Mouse (Mus musculus) T-cell, adult 2 months (primary cell): ENCODE data around the gene Fsip1.

Experiments
- DNase-seq: peaks from one replicate; pipeline ENCODE4 v3.0.0; 2022; ENCODE audit warnings: low spot score

Fsip1 gene

DNA sequence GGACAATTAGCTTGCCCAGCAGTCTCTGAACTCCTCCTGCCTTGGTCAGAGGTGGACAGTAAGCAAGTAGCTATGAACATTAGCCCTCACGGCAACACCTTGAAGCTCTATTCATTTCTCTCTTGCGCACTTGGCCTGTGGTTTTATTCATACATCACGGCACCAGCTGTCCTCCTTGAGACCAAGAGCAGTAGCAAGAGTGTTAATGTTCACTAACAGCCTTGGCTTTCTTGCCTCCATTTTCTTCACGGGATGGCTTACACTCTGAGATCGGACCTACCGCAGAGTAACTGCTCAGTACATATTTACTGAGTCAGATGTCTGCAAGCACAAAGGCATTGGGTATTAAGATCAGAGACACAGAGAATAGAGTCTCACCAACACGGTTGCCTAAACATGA is 132.3 kb downstream of the Fsip1 start:
- DNase-seq: no peak

DNA sequence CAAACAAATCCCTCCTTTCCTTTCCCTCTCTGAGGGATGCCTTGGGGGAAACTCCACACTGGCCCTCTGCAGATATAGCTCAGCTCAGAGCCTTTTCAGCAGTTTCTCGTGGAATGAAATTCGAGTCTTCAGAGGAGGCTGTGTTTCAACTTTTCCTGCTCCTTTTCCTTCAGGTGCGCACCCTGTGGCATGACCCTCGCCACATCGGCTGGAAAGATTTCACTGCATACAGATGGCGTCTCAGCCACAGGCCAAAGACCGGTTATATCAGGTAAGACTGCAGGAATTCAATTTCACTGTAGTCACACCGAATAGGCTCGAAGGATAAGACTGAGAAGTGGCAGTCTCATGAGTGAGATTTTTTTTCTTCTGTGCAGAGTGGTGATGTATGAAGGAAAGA is 133.0 kb downstream of the Fsip1 start:
- no peak for DNase-seq

DNA sequence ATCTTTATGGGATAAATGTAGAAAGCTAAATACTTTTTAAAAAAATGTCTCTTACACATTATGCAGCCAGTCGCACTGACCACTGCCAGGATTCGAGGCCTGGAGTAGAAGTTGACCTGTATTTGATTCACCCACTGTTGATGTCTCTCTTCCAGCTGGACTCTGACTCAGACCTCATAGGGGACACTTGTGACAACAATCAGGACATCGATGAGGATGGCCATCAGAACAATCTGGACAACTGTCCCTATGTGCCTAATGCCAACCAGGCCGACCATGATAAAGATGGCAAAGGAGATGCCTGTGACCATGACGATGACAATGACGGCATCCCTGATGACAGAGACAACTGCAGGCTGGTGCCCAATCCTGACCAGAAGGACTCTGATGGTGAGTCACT is 134.5 kb downstream of the Fsip1 start:
- no peak for DNase-seq

DNA sequence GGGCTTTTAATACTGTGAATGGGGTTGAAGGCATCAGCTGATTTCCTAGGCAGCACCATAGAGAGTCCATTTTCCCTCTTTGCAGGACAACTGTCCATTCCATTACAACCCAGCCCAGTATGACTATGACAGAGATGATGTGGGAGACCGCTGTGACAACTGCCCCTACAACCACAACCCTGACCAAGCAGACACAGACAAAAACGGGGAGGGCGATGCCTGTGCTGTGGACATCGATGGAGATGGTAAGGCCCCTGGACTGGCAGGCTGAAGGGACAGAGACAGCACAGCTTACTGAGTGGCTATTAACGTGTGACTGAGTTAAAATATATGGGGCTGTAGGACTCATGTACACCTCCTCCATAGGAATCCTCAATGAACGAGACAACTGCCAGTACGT is 136.0 kb downstream of the Fsip1 start:
- DNase-seq: no peak

DNA sequence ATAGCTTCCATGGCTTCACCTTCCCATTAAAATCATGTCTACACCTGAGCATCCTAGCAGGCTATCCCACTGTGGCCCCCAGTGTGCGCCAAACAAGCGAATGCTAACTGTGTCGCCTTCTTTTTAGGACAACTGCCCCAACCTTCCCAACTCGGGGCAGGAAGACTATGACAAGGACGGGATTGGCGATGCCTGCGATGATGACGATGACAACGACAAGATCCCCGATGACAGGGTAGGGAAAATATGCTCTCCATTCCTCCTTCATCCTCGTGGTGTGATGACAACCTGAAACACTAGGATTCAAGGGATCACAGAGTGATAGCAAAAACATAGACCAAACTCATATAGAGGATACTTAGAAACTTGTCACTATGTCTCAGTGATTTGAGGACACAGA is 136.7 kb downstream of the Fsip1 start:
- DNase-seq: no peak

DNA sequence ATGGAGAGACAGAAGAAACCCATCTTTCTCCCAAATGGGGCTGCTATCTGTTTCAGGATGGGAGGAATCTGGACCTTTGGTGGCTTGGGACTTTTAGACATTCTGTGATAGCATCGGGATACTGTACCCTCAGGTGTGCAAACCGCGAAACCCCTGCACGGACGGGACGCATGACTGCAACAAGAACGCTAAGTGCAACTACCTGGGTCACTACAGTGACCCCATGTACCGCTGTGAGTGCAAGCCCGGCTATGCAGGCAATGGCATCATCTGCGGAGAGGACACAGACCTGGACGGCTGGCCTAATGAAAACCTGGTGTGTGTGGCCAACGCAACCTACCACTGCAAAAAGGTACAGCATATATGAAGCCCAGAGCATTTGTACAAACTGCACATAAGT is 137.1 kb downstream of the Fsip1 start:
- no peak for DNase-seq

DNA sequence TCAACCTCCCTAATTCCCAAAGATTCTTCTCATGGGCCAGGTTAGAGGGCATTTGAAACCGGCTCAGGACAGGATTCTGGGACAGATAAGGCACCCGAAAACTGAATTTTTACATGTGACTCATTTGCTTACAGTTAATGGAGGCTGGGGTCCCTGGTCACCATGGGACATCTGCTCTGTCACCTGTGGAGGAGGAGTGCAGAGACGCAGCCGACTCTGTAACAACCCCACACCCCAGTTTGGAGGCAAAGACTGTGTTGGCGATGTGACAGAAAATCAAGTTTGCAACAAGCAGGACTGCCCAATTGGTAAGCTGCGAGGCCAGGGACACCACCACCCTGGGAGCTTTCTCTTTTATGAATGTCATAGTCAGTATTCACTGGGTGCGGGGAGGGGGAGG is 138.3 kb downstream of the Fsip1 start:
- no peak for DNase-seq

DNA sequence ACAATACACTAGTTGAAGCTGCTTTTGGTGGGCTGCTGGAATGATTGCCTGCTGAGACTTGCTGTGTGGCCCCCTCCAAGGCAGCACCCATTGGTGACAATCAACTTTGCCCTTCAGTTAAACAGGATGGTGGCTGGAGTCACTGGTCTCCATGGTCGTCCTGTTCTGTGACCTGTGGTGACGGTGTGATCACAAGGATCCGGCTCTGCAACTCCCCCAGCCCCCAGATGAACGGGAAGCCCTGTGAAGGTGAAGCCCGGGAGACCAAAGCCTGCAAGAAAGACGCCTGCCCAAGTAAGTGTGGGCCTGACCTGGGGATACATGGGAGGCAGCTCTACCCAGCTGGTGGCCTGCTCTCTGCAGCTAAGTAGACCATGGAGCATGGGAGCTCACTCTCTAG is 138.7 kb downstream of the Fsip1 start:
- DNase-seq: no peak

DNA sequence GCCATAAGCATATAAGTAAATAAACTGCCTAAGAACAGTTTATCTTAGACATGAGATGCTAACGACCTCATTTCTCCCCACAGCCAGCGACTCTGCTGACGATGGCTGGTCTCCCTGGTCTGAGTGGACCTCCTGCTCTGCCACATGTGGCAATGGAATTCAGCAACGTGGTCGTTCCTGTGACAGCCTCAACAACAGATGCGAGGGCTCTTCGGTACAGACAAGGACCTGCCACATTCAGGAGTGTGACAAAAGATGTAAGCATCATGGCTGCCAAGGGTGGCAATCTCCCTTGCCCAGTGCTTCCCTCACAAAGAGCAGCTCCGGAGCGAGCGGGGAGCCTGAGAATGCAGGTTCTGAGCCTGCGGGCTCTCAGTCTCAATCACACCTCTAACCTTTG is 139.4 kb downstream of the Fsip1 start:
- no peak for DNase-seq

DNA sequence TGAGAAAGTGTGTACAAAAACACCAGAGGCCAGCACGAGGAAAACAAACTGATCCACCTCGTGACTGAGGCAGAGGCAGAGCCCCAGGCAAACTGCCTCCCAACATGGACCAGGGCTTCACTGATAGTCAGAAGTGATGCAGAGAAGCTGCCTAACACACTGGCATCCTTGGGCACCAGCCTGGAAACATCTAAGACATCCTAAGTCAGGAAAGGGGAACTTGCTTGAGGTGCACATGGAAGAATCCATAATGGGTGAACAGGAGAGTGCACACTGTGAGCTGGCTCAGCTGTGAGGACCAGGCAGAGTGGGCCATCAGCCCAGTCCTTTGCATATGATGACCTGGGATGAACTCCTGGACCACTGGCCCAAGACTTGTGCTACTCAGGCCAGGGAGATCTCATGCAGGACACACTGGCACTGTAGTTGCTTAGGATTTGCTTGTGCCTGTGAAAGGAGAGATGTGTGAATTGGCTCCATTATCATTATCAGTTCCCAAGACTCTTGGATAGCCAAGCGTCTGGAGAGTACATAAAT is 139.9 kb downstream of the Fsip1 start:
- DNase-seq: no peak

DNA sequence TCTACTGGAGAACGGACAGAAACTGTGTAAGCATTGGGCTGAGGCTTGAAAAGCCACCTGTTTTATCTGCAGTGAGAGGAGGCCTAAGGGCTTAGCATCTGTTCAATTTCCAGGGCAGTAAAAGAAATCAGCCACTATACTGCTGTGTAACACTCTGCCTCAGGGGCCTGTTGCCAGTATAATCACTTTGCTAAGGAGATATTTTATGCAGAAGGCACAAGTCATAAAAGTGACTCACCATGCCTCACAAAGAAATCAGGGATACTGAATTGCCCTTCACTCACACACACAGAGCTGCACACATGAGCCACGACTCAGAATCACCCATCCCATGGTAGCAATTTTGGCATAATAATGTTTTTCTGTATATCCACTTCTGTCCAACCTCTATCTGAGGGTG is 140.6 kb downstream of the Fsip1 start:
- DNase-seq: no peak

DNA sequence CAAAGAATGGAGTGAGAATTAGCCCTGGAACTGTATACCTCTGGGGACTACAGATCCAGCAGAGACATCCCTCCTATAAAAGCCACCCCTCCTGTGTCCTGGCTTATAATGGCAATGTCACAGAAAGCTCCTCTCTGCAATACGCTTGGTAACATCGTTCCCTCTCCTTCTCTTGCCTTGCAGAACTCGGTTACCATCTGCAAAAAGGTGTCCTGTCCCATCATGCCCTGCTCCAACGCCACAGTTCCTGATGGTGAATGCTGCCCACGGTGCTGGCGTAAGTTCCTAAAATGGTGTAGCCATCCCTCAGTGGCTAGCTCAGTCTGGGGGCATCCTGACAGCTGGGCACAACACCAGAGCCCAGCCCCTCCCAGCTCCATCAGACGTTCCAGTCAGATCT is 141.1 kb downstream of the Fsip1 start:
- no peak for DNase-seq

DNA sequence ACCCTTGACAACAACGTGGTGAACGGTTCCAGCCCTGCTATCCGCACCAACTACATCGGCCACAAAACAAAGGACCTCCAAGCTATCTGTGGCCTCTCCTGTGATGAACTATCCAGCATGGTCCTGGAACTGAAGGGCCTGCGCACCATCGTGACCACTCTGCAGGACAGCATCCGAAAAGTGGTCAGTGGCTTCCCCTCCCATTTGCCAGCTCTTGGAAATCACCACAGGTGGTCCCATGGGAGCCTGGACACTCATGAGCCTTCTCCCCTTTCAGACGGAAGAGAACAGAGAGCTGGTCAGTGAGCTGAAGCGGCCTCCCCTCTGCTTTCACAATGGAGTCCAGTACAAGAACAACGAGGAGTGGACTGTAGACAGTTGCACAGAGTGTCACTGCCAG is 142.1 kb downstream of the Fsip1 start:
- no peak for DNase-seq

DNA sequence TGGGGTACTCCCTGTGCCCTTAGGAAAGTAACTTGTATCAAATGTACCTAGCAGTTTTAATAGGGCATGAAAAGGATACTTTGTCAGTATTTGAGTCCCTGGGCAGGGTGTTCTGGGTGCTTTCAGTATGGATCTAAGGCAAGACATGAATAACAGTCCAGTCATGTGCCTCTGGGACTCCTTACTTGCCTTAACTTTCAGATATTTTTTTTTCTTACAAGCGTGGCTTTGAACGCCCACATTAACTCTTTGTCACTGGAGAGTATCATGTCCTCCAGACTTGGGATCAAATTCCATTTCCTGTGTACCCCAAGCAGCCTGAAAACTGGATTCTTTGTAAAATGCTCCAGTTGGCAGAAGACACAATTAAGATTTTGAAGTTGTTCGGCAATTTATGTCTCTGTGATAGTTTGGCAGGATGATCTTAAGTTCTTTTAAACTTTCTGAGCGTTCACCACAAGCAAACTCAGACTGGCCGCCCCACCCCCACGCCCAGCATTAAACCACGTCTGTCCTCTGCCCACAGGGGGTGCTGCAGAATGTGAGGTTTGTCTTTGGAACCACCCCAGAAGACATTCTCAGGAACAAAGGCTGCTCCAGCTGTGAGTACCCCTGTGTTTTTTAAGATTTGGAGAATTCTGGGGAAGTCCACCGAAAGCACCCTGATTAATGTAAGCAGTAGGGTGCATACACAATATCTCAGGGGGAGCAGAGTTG is 142.8 kb downstream of the Fsip1 start:
- no peak for DNase-seq

DNA sequence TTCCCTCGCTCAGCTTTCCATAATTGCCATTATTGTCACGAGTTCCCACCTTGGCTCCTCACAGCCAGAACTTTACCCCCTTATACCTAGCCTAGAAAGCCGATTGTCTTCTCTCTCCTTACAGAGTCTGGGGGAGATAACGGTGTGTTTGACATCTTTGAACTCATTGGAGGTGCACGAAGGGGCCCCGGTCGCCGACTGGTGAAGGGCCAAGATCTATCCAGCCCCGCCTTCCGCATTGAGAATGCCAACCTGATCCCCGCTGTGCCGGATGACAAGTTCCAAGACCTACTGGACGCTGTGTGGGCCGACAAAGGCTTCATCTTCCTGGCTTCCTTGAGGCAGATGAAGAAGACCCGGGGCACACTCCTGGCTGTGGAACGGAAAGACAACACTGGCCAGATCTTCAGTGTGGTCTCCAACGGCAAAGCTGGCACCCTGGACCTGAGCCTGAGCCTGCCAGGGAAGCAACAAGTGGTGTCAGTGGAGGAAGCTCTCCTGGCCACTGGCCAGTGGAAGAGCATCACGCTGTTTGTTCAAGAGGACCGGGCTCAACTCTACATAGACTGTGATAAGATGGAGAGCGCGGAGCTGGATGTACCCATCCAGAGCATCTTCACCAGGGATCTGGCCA is 143.8 kb downstream of the Fsip1 start:
- DNase-seq: no peak

DNA sequence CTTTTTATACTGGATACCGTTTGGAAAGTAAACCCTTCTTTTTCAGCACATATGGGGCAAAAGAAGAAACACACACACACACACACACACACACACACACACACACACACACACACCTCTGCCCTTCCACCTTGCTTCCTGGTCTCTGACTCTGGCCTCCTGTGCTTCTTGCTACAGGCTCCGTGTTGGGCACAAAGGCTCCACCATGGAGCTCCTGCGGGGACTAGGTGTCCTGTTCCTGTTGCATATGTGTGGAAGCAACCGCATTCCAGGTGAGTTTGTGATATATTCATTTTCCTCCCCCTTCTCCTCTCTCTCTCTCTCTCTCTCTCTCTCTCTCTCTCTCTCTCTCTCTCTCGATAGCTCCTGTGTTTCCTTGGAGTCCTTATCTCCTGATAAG is 144.3 kb downstream of the Fsip1 start:
- DNase-seq: no peak

DNA sequence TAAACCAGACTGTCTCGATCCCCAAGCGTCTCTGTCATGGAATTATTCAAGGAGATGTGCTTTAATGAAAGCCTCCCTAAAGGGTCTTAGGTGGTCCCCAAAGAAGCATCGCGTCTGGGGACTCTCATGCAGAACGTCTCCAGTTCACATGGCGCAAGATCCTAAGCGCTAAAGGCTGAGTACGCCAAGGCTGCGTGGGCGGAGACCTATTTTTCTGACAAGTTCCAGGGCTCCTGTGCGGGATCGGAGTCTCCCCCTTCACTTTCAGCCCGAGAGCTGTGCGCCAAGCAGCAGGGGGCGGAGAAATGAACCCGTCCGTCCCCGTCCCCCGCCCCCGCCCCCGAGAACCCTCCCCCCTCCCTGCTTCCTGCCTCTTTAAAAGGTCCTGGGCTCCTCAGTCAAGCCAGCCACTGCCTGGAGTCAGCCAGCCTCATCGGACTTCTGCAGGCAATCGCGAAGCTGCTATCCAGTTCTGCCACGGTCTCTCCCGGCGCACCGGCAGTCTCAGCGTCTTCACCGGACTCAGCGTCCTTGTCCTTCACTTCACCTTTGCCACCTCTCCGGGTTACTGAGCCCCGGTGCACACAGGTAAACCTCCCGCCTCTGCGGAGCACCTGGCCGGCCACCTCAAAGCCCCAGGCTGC is 145.2 kb downstream of the Fsip1 start, which contains the start of gene Thbs1:
Gene Thbs1, plus strand, starts transcription at position 389 of the 644 bp plus-strand sequence.
- peak; percentile 11 for DNase-seq

DNA sequence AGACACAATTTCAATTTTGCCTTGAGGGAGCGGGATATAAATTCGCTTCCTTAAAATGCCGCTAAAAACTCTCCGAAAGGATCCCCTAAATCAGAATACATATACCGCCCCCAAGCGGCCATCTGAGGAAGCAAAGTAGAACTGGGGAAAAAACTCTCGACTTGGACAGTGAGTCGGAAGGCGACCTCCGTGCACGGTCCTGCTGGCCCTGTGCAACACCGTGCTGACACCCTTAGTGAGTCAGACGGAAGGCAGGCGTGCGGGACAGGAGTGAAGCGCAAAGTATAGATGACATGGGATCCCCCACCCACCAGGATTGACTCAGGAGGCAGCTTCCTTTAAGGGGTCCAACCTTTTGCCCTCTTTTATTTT is 145.7 kb downstream of the Fsip1 start:
- DNase-seq: peak; percentile 53

DNA sequence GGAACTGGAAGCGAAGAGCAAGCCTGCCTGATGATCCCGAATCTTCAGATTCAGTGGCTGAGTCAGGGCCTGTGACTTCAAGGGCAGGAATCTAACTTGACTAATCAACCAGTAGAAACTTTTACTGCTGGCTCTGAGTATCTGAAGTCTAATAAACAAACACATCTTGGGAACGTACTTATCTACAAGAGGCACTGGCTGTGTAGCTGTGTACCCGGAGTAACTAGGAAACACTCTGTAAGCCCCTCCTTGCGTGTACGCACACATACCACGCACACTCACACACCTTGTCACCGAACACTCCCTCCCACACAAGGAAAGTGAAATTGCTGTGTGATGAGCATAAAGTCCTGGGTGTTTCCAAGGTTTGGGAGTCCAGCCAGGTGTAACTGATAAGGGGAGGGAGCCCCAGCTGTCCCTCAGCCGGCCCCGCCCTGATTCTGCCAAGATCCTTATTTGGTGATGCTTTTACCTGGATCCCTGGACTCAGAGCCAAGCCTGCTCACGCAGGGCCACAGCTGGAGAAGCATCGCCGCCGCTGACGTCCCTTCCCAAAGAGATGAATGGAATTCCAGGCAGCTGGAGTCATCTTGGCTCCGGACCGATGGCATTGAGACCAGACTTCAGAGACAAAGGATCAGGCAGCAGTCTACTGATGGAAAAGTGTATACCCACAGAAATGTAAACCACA is 146.4 kb downstream of the Fsip1 start:
- no peak for DNase-seq

DNA sequence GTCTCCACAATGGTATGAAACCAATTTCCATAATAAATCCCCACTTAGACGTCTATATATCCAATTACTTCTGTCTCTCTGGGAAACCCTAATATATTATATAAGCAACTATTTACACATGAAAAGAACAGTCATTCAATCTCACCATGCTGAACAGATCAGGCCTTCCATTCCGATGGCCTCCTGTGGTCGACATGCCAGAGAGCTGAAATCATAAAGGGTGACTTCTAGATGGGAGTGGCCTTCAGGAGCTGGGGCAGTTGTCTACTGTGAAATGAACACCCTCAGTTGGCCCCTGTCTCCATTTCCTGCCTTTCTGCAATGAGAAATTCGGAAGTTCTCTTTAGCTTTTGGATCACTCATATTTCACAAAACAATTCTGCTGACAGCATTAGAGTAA is 154.6 kb downstream of the Fsip1 start:
- DNase-seq: no peak

DNA sequence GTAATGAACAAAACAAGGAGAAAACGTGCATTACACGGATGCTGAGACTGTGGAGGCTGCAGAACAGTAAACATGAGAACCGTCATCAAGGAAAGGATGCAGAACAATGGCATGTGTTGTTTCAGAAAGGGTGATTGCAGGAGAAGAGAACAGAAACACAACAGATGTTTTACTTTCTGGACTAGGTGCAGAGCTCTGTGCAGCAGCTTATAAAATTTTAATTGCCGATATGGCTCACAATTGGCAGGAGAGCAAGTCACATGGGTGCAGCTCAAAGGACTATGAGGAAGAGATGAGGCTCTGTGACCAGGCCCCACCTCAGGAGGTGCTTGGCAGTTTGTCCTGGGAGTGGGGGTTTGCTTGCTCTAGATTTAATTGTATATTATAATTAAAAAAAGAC is 157.7 kb downstream of the Fsip1 start:
- DNase-seq: no peak

DNA sequence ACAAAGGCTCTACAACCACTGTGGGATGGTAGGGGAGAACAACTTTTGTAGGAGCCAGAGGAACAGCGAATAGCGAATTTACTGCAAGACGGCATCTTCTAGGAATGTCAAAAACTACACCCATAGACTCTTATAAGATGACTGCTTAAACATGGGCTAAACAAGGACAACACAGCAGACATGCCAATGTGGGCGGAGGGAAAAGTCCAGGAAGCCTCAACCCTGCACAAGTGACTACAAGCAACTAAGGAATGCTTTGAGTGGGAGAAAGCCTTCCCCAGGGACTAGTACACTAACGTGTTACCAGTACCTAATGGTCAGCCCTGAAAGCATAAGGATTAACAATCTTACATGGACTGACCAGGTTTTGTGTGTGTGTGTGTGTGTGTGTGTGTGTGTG is 165.5 kb downstream of the Fsip1 start:
- no peak for DNase-seq
